Mouse (Mus musculus) layer of hippocampus, adult 2 months (tissue): Measurements from ENCODE around the gene Abca2. TPM values are rescaled to one million over a fixed set of nuclear protein-coding genes. Genes with fewer than 3 reads are reported as not detected.

Experiments
- DNase-seq, 2 experiments: peaks; one replicate each; pipeline ENCODE4 v3.0.0; 2022; ENCODE audit warnings: low spot score in 2 of 2
- H3K27ac ChIP-seq: fragments of 200-600 bp; 2 replicates; pipeline ENCODE4 v1.8.1; 2022
- H3K4me3 ChIP-seq: fragments of 200-600 bp; 2 replicates; pipeline ENCODE4 v1.8.1; 2022; ENCODE audit warnings: mild to moderate bottlenecking
- CTCF ChIP-seq: fragments of 200-600 bp; conservative IDR thresholded peaks from 2 replicates; pipeline ENCODE4 v1.8.1; 2022; ENCODE audit warnings: antibody characterized with exemption, mild to moderate bottlenecking, moderate library complexity
- total RNA-seq, 2 experiments: library from RNA; stranded (reverse); gene quantifications; 2 replicates each; pipeline ENCODE4 v1.2.3; 2021

Abca2 gene
- total RNA-seq, 2 experiments from 2014 or later: 159 to 167 TPM

DNA sequence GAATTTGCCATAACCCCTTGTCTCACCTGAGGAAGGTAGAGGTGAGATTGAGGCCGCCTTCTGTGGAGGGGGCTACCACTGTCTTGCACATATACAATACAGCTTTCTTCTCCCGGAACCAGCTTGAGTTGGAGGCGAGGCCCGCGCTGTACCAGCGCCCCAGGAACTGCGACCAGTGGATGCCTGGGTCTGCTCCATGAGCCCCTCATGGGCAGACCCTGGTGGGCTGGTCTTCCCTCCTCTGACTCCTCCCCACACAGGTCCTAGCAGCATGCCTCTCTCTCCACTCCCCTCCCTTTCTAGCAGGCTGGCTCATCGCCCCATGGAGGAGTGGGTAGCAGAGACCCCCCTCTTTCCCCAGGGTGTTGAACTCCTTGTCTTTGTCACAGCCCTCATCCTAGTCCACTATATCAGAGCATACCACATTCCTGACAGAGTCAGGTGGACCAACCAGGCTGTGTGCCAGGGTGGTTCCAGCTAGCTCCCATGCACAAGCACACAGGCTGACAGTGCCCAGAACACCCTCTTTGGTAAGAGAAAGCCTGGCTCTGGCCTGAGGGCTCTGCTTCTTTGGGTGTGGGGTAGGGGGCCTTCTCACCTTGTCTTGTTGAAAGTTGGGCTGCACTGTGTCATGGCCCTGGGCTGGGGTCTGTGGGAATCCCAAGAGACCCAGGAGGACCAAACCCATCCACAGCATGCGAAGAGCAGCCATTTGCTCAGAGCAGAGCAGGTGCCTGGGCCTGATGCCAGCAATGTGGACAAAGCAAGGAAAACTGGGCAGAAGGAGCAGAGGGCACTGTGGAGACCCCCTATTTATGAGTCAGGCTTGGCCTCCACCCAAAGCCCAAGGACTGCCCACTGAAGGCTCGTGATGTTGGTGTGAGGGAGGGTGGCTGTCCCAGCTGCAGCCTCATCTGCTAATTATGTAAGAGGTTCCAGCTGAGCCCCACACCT is 40.7 kb downstream of the Abca2 start:
- H3K4me3 ChIP-seq: peak overlapping the region; percentile 20; the same call in 1 of the 2 replicates
- H3K27ac ChIP-seq: peak overlapping the region; percentile 51
- TF ChIP-seq CTCF: no peak
- peak; percentile 36 to 42 for DNase-seq

- Histone ChIP-seq H3K27ac (peak within 1 kb of the TSS; percentile 51), H3K4me3 (peak within 1 kb of the TSS; percentile 20; the same call in 1 of the 2 replicates)
- no peak for DNase-seq
- TF ChIP-seq CTCF: no peak
Observed at GRCm38 (mm10) chr2:25469969-25470368, 41.5 kb downstream of the Abca2 start, which contains the start of gene Ptgds. Gene Ptgds (minus strand): TSS chr2:25470046.

GRCm38 (mm10) chr2:25472550-25472949 is 44.0 kb downstream of the Abca2 start:
- TF ChIP-seq CTCF: no peak

DNA sequence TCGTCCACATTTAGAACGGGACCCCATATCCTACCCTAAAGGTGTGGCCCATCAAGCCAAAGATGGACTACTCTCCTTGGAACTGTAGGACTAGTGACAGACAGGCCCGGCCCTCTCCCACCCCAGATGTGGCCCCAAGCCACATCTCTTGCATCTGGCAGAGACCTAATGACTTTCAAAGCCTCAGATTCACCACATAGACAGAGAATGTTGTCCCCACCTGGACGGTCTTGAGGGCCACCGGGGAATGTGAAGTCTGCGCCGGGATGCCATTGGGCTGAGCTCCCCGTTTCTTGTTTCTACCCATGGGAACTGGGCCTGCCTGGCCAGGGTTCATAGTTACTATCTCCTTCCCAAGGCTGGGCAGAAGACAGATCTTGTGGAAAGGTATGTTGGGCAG is 49.0 kb downstream of the Abca2 start:
- no peak for TF ChIP-seq CTCF
- DNase-seq: no peak
- Histone ChIP-seq H3K27ac (peak overlapping the region; percentile 83), H3K4me3 (no peak overlapping the region)

More at GRCm38 (mm10) chr2:25472550-25472949, 44.0 kb downstream of the Abca2 start:
- Histone ChIP-seq H3K27ac (no peak overlapping the region), H3K4me3 (no peak overlapping the region)
- no peak for DNase-seq

DNA sequence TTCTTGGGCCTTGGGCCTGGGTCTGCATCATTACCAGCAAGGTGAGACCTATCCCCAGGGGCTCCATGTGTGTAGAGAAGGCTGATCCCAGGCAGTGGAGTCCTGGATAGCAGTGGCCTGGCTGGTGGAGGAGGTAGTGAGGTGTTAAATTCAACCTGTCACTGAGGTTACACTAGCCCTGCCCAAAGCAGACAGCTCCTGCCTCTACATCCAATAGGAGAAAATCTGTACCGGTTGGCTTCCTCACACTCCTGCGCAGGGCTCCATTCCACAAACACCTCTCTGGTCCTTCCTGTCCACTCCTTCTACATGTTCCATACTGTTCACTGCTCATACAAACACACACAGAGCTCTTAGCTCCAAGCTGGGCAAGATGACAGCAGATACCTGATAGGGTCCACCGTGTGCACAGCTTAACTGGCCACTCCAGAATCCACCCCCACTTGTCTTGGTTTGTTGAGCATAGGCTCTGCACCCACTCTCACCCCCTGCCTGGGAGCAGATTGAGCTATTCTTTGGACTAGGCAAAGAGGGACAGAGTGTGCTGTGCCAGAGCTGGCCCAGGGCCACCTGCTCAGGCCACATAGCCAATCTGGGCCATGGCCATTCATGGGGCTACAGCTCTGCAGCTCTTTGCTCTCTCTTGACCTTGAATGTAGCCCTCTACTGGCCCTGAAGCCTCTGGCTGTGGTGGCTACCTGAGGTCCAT is 49.6 kb downstream of the Abca2 start:
- Histone ChIP-seq H3K4me3 (no peak overlapping the region), H3K27ac (peak overlapping the region; percentile 83)
- TF ChIP-seq CTCF: no peak
- peak; percentile 52 to 55 for DNase-seq

GRCm38 (mm10) chr2:25479551-25480311 is 51.2 kb downstream of the Abca2 start:
- no peak for TF ChIP-seq CTCF
- no peak for DNase-seq
- H3K27ac ChIP-seq: peak overlapping the region; percentile 83
- no peak overlapping the region for H3K4me3 ChIP-seq

DNA sequence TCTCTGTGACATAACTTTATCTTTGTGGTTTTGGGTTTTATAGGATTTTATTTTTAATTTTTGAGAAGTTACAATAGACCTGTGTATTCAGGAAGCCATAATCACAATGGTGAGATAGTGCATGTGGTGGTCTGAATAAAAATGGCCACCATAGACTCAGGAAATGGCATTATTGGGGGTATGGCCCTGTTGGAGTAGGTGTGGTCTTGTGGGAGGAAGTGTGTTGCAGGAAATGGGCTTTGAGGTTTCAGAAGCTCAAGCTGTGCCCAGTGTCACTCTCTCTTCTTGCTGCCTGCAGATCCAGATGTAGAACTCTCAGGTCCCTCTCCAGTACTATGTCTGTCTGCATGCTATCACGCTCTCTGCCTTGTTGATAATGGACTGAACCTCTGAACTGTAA is 52.0 kb downstream of the Abca2 start:
- TF ChIP-seq CTCF: no peak
- Histone ChIP-seq H3K27ac (peak overlapping the region; percentile 83; the same call in 1 of the 2 replicates), H3K4me3 (no peak overlapping the region)
- DNase-seq: no peak

- DNase-seq: no peak
- no peak overlapping the region for H3K4me3 ChIP-seq
- peak; percentile 75 for TF ChIP-seq CTCF
- no peak overlapping the region for H3K27ac ChIP-seq
Observed at GRCm38 (mm10) chr2:25482969-25483368, 54.5 kb downstream of the Abca2 start.

DNA sequence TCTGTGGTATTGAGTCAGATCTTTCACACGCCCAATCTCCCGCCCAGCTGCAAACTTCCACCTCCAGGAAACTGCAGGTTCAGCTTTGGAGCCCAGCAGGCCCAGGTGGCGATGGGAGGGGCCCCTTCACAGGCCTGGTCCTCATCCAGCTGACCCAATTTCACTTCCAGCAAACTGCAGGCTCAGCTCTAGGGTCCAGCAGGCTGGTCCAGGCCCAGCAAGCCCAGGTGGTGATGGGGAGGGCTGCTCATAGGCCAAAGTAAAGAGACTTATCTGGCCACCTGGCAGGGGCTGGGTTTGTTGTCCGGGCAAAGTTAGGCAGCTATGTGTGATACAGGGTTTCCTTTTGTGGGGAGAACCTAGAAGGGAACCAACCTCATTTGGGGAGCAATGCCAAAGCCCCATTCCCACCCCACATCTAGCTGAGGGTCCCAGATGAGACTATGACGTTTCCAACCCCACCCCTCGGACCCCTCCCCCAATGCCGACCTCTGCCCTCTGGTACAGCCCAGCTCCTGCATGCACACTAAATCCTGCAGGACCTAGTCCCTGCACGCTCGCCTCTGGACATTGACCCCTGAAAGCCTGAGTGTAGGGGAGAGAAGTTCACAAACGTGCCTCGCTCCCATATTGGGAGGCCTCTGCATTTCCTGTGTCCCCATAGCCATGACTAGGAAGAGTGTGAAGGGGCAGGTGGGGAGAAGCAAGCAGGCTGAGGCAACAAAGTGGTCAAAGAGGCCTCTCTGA is 56.6 kb downstream of the Abca2 start:
- TF ChIP-seq CTCF: no peak
- Histone ChIP-seq H3K27ac (no peak overlapping the region), H3K4me3 (no peak overlapping the region)
- DNase-seq: no peak

- H3K27ac ChIP-seq: no peak overlapping the region
- no peak for DNase-seq
- no peak for TF ChIP-seq CTCF
- H3K4me3 ChIP-seq: no peak overlapping the region
Observed at GRCm38 (mm10) chr2:25487965-25488670, 59.6 kb downstream of the Abca2 start.

GRCm38 (mm10) chr2:25488671-25489068 is 60.2 kb downstream of the Abca2 start:
- no peak for TF ChIP-seq CTCF
- no peak overlapping the region for H3K27ac ChIP-seq
- DNase-seq: no peak
- no peak overlapping the region for H3K4me3 ChIP-seq
